Mouse (Mus musculus) testis, postnatal 10 days (tissue): ENCODE results near the gene Slc27a4.

Experiments used
- DNase-seq: peaks from one replicate; pipeline ENCODE4 v3.0.0; 2021; ENCODE audit warnings: low spot score

The Slc27a4 gene

DNA sequence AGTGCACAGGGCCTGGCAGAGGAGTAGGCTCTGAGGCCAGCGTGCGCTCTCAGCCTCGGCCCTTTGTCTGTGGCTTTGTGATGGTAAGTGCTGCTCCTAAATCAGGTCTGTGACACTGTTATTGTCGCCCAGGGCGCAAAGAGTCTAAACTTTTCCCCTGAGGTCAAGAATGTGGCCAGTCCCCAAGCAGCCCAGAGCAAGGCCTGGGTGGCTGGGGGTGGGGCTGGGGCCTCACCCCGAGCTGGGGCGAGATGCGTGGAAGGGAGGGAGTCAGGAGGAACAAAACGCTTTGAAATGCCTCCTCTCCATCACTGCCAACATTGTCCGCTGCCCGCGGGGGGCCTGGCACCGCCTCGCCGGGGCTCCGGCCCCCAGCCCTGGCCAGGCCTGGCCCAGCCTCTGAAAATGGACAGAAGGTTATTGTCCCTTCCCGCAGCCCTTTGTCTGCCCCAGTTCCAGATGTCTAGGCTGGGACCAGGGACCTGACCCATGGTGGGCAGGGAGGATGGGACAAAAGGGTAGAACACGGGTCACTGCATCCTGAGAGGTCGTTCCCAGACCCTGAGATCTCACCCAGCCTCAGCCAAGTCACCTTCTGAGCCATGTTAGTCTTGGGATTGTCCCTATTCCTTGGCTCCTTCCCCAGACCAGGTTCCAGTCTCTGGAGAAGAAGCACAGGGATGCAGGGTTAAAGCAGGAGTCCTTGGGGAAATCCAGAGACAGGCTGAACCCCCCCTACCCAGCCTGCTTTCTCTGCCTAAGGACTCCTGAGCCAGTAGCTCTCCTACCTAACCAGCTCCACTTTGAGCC is 54.2 kb downstream of the Slc27a4 start:
- DNase-seq, result no peak

DNA sequence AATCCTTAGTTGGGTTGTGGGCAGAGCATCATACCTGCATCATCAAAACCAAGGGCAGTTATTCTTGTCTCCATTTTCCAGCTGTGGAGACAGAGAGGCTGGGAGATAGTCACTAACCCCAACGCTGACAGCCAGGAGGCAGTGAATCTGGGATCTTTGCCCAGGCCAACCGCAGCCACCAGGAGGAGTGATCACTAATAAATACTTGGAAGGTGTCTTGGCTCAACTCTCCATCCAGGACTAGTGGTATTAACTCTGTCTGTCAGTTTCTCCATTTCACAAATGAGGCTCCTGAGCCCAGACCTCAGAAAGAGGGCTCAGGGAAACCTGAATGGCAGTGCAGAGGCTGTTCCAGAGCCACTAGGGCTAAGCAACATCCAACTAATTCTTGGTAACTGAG is 54.9 kb downstream of the Slc27a4 start:
- DNase-seq, result no peak

DNA sequence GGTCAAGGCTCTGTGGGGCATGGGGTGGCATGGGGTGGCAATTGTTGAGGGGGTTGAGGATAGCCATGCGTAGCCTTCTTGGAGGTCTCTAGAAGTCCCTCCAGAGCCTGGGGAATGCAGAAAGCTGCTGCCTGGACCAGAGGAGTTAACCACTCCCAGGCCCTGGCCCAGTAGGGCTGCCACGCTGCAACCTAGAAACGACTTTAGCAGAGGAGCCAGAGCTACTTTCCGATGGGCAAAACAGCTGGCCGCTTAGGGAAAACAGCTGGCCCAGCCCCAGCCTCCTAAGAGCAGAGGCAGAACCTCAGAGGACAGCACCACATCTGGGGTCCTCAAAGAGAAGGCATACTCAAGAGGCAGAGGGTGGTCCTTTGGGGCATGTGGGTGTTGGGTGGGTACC is 55.5 kb downstream of the Slc27a4 start:
- DNase-seq, result no peak

DNA sequence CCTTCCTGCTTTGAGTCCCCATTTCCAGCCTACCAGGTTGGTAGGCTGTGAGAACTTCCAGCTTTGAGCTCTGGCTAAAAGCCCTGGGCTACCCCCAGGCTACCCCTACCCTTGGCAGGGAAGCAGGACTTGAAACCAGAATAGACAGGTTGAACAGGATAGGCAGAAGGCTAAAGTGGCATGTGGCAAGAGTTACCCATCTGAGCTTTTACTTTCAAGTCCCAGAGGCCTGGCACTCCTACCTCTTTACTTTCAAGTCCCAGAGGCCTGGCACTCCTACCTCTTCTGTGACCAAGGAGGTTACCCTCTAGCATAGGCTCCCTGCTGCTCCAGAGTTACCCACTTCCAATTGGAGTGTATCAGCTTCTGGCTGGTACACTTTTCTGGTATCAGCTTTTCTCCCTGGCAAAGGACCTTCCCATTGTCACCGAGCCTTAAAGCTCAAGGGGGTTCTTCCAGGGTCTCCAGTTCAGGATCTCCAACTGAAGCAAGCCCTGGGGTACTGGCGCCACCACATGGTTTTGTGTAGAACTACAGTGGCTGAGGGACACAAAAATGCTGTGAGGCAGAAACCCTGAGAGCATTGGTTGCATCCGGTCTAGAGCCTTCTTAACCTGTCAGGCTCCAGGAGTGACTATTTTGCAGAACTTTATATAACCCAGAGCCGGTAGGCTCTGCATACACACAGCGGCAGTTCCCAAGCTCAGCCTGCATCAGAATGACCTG is 56.5 kb downstream of the Slc27a4 start:
- DNase-seq, result no peak

DNA sequence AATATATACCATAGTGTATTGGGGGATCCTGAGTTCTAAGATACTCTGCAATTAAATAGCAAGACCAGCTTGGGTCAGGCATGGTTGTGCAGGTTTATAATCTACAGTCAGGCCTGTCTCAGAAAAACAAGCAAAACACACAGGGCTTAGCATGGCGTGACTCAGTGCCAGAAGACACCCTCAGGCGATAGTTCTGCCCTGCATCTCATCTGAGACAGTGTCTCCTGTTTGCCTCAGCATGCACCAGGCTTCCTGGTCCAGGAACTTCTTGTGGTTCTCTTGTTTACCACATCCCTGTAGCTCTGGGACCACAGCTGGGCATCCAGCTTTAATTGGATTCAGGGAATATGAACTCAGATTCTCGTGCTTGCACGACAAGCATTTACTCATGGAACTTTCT is 62.7 kb downstream of the Slc27a4 start:
- no peak for DNase-seq
